Mouse (Mus musculus) neural tube, embryonic 15.5 days (tissue): ENCODE data around the gene Klk7. TPM values are rescaled to one million over a fixed set of nuclear protein-coding genes. Genes with fewer than 3 reads are reported as not detected.

Experiments used
- ATAC-seq: fragments of 200-750 bp; cut with Nextera tagmentation; 2 replicates; pipeline ENCODE4 v1.8.0; 2017; ENCODE audit warnings: mild to moderate bottlenecking, moderate TSS enrichment, moderate library complexity; ENCODE audit not compliant: low FRiP score
- H3K27ac ChIP-seq: fragments of 300-500 bp; sonication (generic); replicated peaks from 2 replicates; pipeline ENCODE4 v1.5.1; 2015; ENCODE audit warnings: mild to moderate bottlenecking, inconsistent platforms
- H3K27me3 ChIP-seq: fragments of 300-500 bp; sonication (generic); replicated peaks from 2 replicates; pipeline ENCODE4 v1.6.1; 2015; ENCODE audit warnings: inconsistent platforms
- H3K36me3 ChIP-seq: fragments of 300-500 bp; sonication (generic); 2 replicates; pipeline ENCODE4 v1.6.1; 2015; ENCODE audit warnings: inconsistent platforms
- H3K4me1 ChIP-seq: fragments of 300-500 bp; sonication (generic); 2 replicates; pipeline ENCODE4 v1.6.1; 2015; ENCODE audit warnings: inconsistent platforms
- H3K4me2 ChIP-seq: fragments of 300-500 bp; sonication (generic); 2 replicates; pipeline ENCODE4 v1.6.1; 2015; ENCODE audit warnings: inconsistent platforms, mild to moderate bottlenecking, moderate library complexity
- H3K4me3 ChIP-seq: fragments of 300-500 bp; sonication (generic); replicated peaks from 2 replicates; pipeline ENCODE4 v1.5.1; 2015; ENCODE audit warnings: mild to moderate bottlenecking, inconsistent platforms
- H3K9ac ChIP-seq: fragments of 300-500 bp; sonication (generic); replicated peaks from 2 replicates; pipeline ENCODE4 v1.6.1; 2015; ENCODE audit warnings: mild to moderate bottlenecking, inconsistent platforms
- H3K9me3 ChIP-seq: fragments of 300-500 bp; sonication (generic); replicated peaks from 2 replicates; pipeline ENCODE4 v1.6.1; 2016; ENCODE audit warnings: inconsistent platforms
- WGBS: fragments of 180-500 bp; shearing (Covaris S2); methylation state at CpG from one replicate; pipeline ENCODE4 v1.1.7; 2015; ENCODE audit warnings: mixed read lengths; 5-methylcytosine and 5-hydroxymethylcytosine counted together
- polyA plus RNA-seq: library from polyadenylated mRNA; unstranded; fragments of >200 nt; fragmentation: Nextera tagmentation; extraction: Ambion mirVana; gene quantifications from 2 replicates; pipeline ENCODE4 v1.2.1, GENCODE M21; 2015

The Klk7 gene
- 0.24 TPM in 1 of 2 replicates, not detected in the other for polyA plus RNA-seq

GRCm38 (mm10) chr7:43810994-43811393 lies at the start of gene Klk7:
Klk7 (plus strand) TSS chr7:43811294.
- no peak within 1 kb of the TSS for H3K4me3 ChIP-seq
- WGBS = 61% methylated on average over 5 of the region's 5 CpGs
- no peak within 1 kb of the TSS for H3K4me2 ChIP-seq
- ATAC-seq = no peak
- H3K9ac ChIP-seq = no peak within 1 kb of the TSS
- H3K4me1 ChIP-seq = no peaks in the 10 kb centered on the region
- H3K9me3 ChIP-seq = no peaks in the 10 kb centered on the region
- no peak within 1 kb of the TSS for H3K27ac ChIP-seq
- no peaks in the 10 kb centered on the region for H3K36me3 ChIP-seq
- no peaks in the 10 kb centered on the region for H3K27me3 ChIP-seq

GRCm38 (mm10) chr7:43766484-43766883 lies 44.6 kb upstream of the Klk7 start:
- Histone ChIP-seq H3K27ac (no peak overlapping the region), H3K4me1 (no peaks in the 10 kb centered on the region), H3K4me2 (no peak overlapping the region), H3K36me3 (no peaks in the 10 kb centered on the region), H3K9ac (no peak overlapping the region), H3K27me3 (no peaks in the 10 kb centered on the region), H3K9me3 (no peaks in the 10 kb centered on the region), H3K4me3 (no peak overlapping the region)
- 57% methylated on average over 8 of the region's 8 CpGs for WGBS
- no peak for ATAC-seq

- Histone ChIP-seq H3K4me1 (no peaks in the 10 kb centered on the region), H3K9me3 (no peaks in the 10 kb centered on the region), H3K4me2 (no peak within 1 kb of the TSS), H3K4me3 (no peak within 1 kb of the TSS), H3K27ac (no peak within 1 kb of the TSS), H3K36me3 (no peaks in the 10 kb centered on the region), H3K27me3 (no peaks in the 10 kb centered on the region), H3K9ac (no peak within 1 kb of the TSS)
- ATAC-seq = no peak
- 85% methylated on average over 4 of the region's 4 CpGs for WGBS
Measured at GRCm38 (mm10) chr7:43768597-43768996, 42.5 kb upstream of the Klk7 start, which contains the start of gene Klk12. Klk12 (plus strand) TSS chr7:43768897.

GRCm38 (mm10) chr7:43769636-43770035 lies 41.5 kb upstream of the Klk7 start:
- Histone ChIP-seq H3K36me3 (no peaks in the 10 kb centered on the region), H3K4me1 (no peaks in the 10 kb centered on the region), H3K9ac (no peak overlapping the region), H3K4me3 (no peak overlapping the region), H3K27ac (no peak overlapping the region), H3K9me3 (no peaks in the 10 kb centered on the region), H3K4me2 (no peak overlapping the region), H3K27me3 (no peaks in the 10 kb centered on the region)
- WGBS = 97% methylated on average over 8 of the region's 8 CpGs
- ATAC-seq = no peak

GRCm38 (mm10) chr7:43770701-43771100 lies 40.4 kb upstream of the Klk7 start:
- H3K4me2 ChIP-seq = no peak overlapping the region
- WGBS = 96% methylated on average over 10 of the region's 10 CpGs
- H3K4me3 ChIP-seq = no peak overlapping the region
- no peaks in the 10 kb centered on the region for H3K36me3 ChIP-seq
- no peak overlapping the region for H3K27ac ChIP-seq
- H3K4me1 ChIP-seq = no peaks in the 10 kb centered on the region
- H3K9me3 ChIP-seq = no peaks in the 10 kb centered on the region
- no peaks in the 10 kb centered on the region for H3K27me3 ChIP-seq
- ATAC-seq = no peak; the same call in 1 of the 2 replicates
- H3K9ac ChIP-seq = no peak overlapping the region

GRCm38 (mm10) chr7:43771916-43772315 lies 39.2 kb upstream of the Klk7 start:
- H3K4me1 ChIP-seq = no peaks in the 10 kb centered on the region
- H3K27ac ChIP-seq = no peak overlapping the region
- H3K9ac ChIP-seq = no peak overlapping the region
- WGBS = 89% methylated on average over 6 of the region's 6 CpGs
- ATAC-seq = no peak
- H3K36me3 ChIP-seq = no peaks in the 10 kb centered on the region
- H3K27me3 ChIP-seq = no peaks in the 10 kb centered on the region
- no peak overlapping the region for H3K4me3 ChIP-seq
- H3K4me2 ChIP-seq = no peak overlapping the region
- H3K9me3 ChIP-seq = no peaks in the 10 kb centered on the region

- no peak overlapping the region for H3K4me3 ChIP-seq
- 75% methylated on average over 3 of the region's 3 CpGs for WGBS
- no peaks in the 10 kb centered on the region for H3K4me1 ChIP-seq
Measured at GRCm38 (mm10) chr7:43772901-43773300, 38.2 kb upstream of the Klk7 start.

GRCm38 (mm10) chr7:43774364-43774763 lies 36.7 kb upstream of the Klk7 start, which contains the start of gene Klk11:
Klk11 (plus strand) TSS chr7:43774604.
- Histone ChIP-seq H3K36me3 (no peaks in the 10 kb centered on the region), H3K27ac (no peak within 1 kb of the TSS), H3K27me3 (no peaks in the 10 kb centered on the region), H3K9ac (no peak within 1 kb of the TSS), H3K4me1 (no peaks in the 10 kb centered on the region), H3K4me2 (no peak within 1 kb of the TSS), H3K4me3 (no peak within 1 kb of the TSS), H3K9me3 (no peaks in the 10 kb centered on the region)
- no peak for ATAC-seq
- WGBS = 96% methylated on average over 5 of the region's 5 CpGs

More at GRCm38 (mm10) chr7:43772901-43773300, 38.2 kb upstream of the Klk7 start:
- Histone ChIP-seq H3K9ac (no peak overlapping the region), H3K9me3 (no peaks in the 10 kb centered on the region), H3K27me3 (no peaks in the 10 kb centered on the region), H3K4me2 (no peak overlapping the region), H3K27ac (no peak overlapping the region), H3K36me3 (no peaks in the 10 kb centered on the region)
- ATAC-seq = no peak

GRCm38 (mm10) chr7:43774802-43775201 lies 36.3 kb upstream of the Klk7 start:
- ATAC-seq = no peak
- 46% methylated on average over 6 of the region's 6 CpGs for WGBS
- Histone ChIP-seq H3K27me3 (no peaks in the 10 kb centered on the region), H3K27ac (no peak overlapping the region), H3K4me1 (no peaks in the 10 kb centered on the region), H3K36me3 (no peaks in the 10 kb centered on the region), H3K9me3 (no peaks in the 10 kb centered on the region), H3K4me3 (no peak overlapping the region), H3K9ac (no peak overlapping the region), H3K4me2 (no peak overlapping the region)

- no peak overlapping the region for H3K4me3 ChIP-seq
- no peaks in the 10 kb centered on the region for H3K36me3 ChIP-seq
- H3K27ac ChIP-seq = no peak overlapping the region
- no peaks in the 10 kb centered on the region for H3K9me3 ChIP-seq
- ATAC-seq = no peak
- H3K27me3 ChIP-seq = no peaks in the 10 kb centered on the region
- H3K9ac ChIP-seq = no peak overlapping the region
- WGBS = 61% methylated on average over 7 of the region's 7 CpGs
- no peak overlapping the region for H3K4me2 ChIP-seq
- no peaks in the 10 kb centered on the region for H3K4me1 ChIP-seq
Measured at GRCm38 (mm10) chr7:43775311-43776057, 35.6 kb upstream of the Klk7 start.

GRCm38 (mm10) chr7:43776506-43776905 lies 34.6 kb upstream of the Klk7 start:
- Histone ChIP-seq H3K4me2 (no peak overlapping the region), H3K4me1 (no peaks in the 10 kb centered on the region), H3K27me3 (no peaks in the 10 kb centered on the region), H3K9me3 (no peaks in the 10 kb centered on the region), H3K36me3 (no peaks in the 10 kb centered on the region), H3K4me3 (no peak overlapping the region), H3K9ac (no peak overlapping the region), H3K27ac (no peak overlapping the region)
- WGBS = 88% methylated on average over 5 of the region's 5 CpGs
- ATAC-seq = no peak

- no peaks in the 10 kb centered on the region for H3K9me3 ChIP-seq
- H3K27me3 ChIP-seq = no peaks in the 10 kb centered on the region
- ATAC-seq = no peak
- 88% methylated on average over 12 of the region's 12 CpGs for WGBS
- H3K4me1 ChIP-seq = peaks cover 2% of the 10 kb centered on the region; the same call in 1 of the 2 replicates
- H3K4me3 ChIP-seq = no peak overlapping the region
- H3K27ac ChIP-seq = no peak overlapping the region
- H3K36me3 ChIP-seq = no peaks in the 10 kb centered on the region
- H3K9ac ChIP-seq = no peak overlapping the region
- no peak overlapping the region for H3K4me2 ChIP-seq
Measured at GRCm38 (mm10) chr7:43777423-43777822, 33.7 kb upstream of the Klk7 start.
